Mouse (Mus musculus) megakaryocyte, embryonic 14.5 days (primary cell): ENCODE measurements around the gene Aurkb.

Experiments used
- FLI1 ChIP-seq: IDR thresholded peaks from 2 replicates; pipeline ENCODE4 v1.6.1; 2012; ENCODE audit warnings: low read length, inconsistent platforms, mixed read lengths
- GATA1 ChIP-seq: IDR thresholded peaks from 3 replicates; pipeline ENCODE4 v1.6.1; 2012; ENCODE audit warnings: mixed read lengths, low read length, inconsistent platforms, borderline replicate concordance

DNA sequence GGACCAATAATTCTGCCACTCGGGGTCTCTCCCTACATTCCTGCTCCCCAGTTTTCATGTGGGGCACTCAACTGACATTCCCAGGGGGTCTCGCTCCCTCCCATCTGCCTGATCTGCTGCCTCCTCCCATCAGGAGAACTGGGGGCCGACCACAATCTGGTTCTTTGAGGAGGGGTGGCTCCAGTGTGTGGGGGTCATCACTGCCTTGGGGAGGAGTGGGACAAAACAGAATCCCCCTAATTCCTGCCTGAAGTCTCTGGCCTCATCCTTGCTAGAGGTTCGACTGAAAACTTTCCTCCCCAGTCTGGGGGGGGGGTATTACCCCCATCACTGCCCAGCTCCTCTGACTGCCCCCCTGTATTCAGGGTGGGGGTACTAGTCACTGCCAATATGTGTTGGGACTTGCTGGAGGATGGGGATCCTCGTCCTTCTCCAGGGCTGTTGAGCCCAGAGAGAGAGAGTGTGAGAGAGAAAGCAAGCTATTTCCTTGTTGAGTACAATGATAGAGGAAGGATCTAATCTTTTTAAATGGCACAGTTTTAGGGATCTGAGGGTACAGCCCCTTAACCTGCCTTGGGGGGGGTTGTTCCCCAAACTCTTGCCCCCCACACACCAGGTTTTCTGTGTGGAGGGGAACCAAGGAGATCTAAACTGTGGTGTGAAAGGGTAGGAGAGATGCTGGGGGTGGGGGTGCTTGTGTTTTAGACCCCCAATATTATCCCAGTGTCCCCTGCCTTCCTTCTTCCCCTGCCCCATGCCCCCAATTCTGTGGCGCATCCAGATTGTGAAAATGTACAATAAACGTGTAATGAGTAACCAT lies 46.3 kb downstream of the Aurkb start:
- TF ChIP-seq GATA1: no peak
- TF ChIP-seq FLI1: no peak
